Mouse (Mus musculus): Measurements from ENCODE around the gene Ino80d. TPM values are rescaled to one million over a fixed set of nuclear protein-coding genes. Genes with fewer than 3 reads are reported as not detected.

Ino80d gene
- total RNA-seq, 2 experiments from 2014 or later: 27.1 to 31.2 TPM

DNA sequence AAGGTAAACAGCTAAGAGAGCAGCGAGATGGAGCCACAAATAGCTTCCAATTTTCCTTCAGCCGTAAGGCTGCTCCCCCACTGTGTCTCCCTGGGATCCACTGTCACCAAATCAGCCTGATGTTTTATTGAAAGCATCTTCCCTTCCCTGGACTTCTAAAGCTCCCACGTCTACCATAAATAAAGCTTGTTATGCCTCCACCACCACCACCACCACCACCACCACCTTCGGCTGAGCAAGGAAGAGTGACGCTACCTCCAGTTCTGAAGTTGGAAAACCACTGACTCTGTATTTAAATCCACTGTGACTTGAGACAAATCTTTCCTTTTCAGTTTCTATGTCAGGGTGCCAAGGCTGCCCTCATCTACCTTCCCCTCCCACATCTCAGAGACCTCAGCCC is 167.5 kb downstream of the Ino80d start:
- intact Hi-C loops (cut with DNase I): no loop called here
- no peak for DNase-seq (ENCODE audit: extremely low spot score in 1 of 2, low spot score in 2 of 2)

DNA sequence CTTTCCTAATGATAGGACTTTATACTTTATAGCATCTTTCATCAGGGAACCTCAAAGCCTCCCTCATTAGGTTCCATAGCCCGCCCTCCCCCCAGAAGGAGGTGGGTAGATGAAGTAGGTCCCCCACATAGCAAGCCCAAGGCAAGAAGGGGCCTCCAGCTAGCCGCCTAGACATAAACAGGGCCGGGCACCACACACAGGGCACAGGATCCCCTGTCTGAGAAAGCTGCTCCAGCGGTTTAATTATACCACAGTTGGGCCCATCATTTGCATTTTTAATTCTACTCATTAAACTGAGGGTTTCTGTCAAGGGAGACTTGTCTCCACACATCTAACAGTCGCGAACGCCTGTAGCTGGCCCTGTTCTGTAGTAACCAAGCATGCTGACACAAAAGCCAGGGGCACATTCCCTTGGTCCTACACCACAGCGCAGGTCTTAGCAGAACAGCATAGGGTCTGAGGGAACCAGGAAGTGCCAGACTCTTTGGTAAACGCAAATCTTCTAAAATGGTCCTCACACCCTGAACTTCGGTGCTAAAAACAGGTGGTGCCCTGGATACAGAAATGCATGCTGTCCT is 179.6 kb downstream of the Ino80d start:
- no peak for DNase-seq (ENCODE audit: extremely low spot score in 1 of 2, low spot score in 2 of 2)
- intact Hi-C loops (cut with DNase I): loop anchor here (5.0 kb wide), 1 partner anchor 228 kb away; no protein-coding TSS in a partner anchor

DNA sequence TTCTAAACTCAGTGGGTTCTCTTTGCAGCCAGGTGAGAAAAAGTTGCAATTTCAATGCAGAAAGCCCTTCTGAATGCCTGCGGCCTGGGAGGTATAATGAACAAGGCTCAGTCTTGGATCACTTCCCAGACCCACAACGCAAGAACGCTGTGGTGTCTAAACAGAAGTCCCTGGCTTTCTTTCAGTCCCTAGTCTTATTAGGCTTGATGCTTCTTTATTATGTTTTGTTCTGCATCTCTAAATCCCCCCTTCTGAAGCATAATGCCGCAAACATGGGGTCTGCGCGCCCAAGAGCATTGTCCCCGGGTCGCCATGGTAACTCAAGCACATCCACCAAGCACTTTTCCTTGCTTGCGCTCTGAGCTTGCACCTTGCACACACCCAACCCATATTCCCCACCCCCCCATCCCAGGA is 180.4 kb downstream of the Ino80d start:
- intact Hi-C loops (cut with DNase I): loop anchor here (5.0 kb wide), 1 partner anchor 227 kb away; no protein-coding TSS in a partner anchor
- peak; percentile 39 to 56 for DNase-seq (ENCODE audit: extremely low spot score in 1 of 2, low spot score in 2 of 2)

DNA sequence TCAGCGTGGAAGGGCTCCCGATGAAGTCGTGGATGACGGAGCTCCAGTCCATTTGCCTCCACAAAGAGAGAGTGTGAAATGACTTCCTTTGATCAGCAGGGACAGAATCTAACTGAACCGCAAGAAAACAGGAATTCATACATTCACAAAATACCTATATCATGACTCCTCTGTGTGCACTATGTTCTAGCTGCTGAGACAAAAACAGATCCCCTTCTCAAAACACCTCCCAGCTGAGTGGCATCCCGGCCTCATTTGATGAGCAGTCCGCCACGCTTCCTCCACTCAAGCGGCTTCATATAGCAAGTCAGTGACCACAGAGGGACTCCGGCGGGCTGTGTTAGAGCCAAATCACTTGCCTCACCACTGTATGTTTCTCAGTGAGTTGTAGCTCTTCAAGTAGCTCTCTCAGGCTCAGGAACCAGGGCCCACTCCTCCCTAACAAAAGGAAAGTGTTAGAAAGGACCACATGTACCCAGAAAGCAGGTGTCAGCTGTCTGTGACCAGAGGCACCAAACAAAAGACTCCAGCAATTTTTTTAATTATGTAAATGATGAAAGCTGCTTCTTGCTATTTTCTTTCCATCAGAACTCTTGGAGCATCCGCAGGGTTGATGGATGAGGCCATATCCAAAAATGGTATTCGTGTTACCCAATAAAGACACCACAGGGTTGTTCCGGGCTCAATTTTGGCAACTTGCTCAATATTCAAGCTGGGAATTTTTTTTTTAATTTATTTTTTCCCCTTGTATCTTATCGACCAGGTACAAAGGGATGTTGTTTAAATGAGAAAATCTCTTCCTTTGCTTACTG is 181.0 kb downstream of the Ino80d start:
- intact Hi-C loops (cut with DNase I): loop anchor here (5.0 kb wide), 1 partner anchor 226 kb away; no protein-coding TSS in a partner anchor
- no peak for DNase-seq (ENCODE audit: extremely low spot score in 1 of 2, low spot score in 2 of 2)

DNA sequence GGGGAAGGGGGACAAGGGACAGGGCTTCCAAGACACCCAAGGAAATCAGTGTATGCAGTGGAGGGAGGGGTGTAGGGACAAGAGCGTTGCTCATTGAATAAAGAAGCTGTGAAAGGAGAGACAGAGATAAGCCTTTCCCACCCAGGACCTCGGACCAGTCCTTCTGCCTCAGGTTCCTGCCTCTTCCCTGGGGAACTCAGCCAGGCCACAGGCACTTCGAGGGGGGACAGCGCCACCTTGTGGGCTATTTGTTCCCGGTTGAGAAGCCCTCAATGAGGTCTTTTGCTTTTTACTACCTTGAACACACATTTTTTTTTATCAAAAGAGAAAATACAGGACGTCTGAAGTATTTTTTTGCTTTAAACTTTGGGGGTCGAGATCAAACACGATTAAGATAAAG is 185.0 kb downstream of the Ino80d start:
- DNase-seq (ENCODE audit: extremely low spot score in 1 of 2, low spot score in 2 of 2): peak; percentile 74 to 84
- intact Hi-C loops (cut with DNase I): loop anchor here (2.0 kb wide), 1 partner anchor 135 kb away; no protein-coding TSS in a partner anchor

DNA sequence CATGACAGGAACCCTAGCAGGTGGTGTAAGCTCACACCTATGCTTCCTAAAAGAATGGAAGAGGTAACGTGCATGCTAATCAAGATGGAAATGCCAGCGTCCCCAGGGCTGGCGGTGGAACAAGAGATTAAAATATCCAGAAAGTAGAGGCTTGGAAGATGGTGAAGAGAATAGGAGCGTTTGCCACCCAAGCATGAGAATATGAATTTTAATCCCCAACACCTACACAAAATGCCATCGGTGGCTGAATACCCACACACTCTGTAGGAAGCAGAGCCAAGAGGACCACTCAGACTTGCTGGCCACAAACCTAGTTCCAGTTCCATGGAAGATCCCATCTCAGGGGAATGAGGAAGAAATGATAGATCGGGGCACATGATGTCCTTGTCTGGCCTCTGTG is 195.2 kb downstream of the Ino80d start:
- no peak for DNase-seq (ENCODE audit: extremely low spot score in 1 of 2, low spot score in 2 of 2)
- intact Hi-C loops (cut with DNase I): no loop called here

DNA sequence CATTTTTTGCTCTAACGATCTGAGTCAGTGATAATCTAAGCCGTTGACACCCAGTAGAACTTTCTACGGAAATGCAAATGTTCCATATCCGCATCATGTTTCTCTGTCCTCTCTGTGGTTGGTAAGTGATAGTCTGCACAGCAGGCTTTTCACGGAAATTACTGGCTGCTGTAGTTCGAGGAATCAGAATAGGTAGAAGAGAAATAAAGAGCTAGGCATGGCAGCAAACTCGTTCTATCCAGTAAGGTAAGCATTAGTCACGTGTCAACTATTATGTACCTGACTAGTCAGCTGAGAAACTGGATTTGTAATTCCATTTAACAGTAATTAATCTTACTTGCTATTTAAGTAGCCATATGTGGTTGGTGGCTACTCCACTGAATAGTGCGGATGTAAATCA is 197.9 kb downstream of the Ino80d start:
- DNase-seq (ENCODE audit: extremely low spot score in 1 of 2, low spot score in 2 of 2): no peak

DNA sequence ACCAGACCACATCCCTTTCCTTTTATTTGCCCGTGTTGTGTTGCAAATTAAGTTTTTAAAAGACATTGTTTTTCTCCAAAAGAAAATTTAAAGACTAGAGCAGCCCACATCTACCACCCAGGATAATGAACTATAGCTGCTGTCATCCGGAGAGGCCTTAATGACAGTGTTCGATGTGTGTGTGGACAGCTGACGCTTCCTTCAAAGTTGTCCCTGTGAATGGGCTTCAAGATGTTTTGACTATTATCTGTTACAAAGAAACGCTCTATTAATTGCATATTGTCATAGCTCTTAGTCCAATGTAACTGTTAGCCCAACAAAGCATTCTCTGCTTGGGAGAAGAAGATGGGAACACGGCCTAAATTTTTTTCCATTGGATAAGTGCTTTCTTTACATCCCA is 200.0 kb downstream of the Ino80d start:
- intact Hi-C loops (cut with DNase I): no loop called here
- DNase-seq (ENCODE audit: extremely low spot score in 1 of 2, low spot score in 2 of 2): no peak

More for the DNA sequence above, 197.9 kb downstream of the Ino80d start:
- intact Hi-C loops (cut with DNase I): no loop called here

DNA sequence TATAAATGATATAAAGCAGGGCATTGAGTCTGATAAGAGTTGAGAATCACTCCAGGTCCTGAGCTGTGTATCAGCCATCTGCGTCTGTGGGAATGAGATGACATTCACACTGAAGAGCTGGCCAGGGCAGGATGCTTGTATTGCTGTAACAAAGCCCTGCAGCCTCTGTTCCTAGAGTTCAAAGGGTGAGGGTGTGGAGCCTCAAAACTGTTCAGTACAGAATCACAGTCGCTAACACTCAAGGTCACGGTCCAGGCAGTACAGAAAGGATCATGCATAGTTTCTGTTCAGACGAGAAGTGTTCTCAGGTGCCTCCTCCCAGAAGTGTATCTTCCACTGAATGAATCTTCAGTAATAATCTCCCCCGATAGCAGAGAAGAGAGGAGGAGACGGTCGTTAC is 203.0 kb downstream of the Ino80d start:
- no peak for DNase-seq (ENCODE audit: extremely low spot score in 1 of 2, low spot score in 2 of 2)
- intact Hi-C loops (cut with DNase I): no loop called here

DNA sequence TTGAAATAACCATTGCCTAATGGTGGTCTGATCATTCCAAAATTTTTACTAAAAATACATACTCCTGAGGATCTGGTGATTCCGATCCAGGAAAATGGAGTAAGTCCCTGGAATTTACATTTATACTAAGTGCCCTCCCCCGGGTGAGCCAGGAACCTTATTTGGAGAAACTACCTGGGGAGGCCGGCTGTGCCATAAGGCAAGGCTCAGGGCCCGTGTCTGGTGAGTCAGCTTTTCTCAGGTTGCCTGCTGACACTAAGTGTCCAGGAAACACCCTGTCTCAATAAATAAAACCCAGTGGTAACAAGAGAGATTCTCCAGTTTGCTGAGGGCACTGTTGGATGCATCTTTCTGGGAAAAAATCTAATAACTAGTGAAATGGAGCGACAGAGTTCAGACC is 205.3 kb downstream of the Ino80d start:
- intact Hi-C loops (cut with DNase I): no loop called here
- DNase-seq (ENCODE audit: extremely low spot score in 1 of 2, low spot score in 2 of 2): no peak

DNA sequence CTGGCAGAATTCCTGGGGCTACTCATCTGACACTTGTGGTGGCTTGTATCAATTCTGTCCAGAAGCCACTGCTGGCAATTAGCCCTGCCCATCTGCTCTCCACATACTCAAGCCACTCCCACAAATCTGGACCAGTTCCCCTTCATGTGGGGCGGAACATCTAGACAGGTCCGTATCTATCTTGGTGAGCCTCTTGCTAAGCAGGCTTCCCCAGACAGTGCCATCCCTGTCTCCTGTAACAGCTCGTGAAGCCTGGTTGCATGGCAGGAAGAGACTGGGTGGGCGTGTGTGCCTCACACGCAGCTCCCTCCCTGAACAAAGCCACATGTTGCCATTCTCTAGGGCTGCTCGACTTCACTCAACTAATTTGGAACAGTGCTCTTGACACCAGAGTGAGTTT is 206.0 kb downstream of the Ino80d start:
- DNase-seq (ENCODE audit: extremely low spot score in 1 of 2, low spot score in 2 of 2): peak in 1 of 2 experiments; percentile 28
- intact Hi-C loops (cut with DNase I): no loop called here

Small RNA genes within 50 kb of the gene (microRNA-seq; reads per million reads assigned to microRNA genes)
- gene Gm24557: not detected
- gene Gm44468: not detected

Other genes starting within 250 kb of the Ino80d start
- 100 to 1,000 TPM; 488 to 516 TPM for gene Eef1b2, start 62.2 kb upstream of the Ino80d start, total RNA-seq (2021)
- 100 to 1,000 TPM; 143 TPM for gene Ndufs1, start 62.2 kb upstream of the Ino80d start, total RNA-seq (2021)
- under 1 TPM; 0.34 to 0.94 TPM for gene Gpr1, start 99.9 kb upstream of the Ino80d start, total RNA-seq (2021)
- gene Zdbf2, start 158.6 kb upstream of the Ino80d start, total RNA-seq (2021): 10 to 100 TPM; 20.3 to 21.7 TPM

Data from left cerebral cortex, postnatal 10 days (tissue).